Mouse (Mus musculus): Measurements from ENCODE around the gene Cit.

The Cit gene

DNA sequence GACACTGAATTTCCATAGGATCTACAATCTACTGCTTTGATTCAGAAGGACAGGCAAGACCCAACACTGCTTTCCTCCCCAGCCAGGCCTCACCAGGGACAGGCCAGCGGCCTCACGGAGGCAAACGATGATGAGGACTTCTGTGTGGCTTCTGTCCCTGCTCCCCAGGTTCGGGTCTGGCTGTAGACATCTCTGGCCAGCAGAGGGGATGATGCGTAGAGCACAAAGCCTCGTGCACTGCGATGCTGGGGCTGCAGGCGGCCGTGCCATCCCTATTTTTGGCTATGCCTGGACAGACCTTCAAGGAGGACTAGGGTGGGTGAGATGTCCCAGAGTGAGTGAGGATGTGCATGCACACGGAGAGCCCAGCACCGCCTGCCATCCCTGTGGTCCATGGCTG lies 169.2 kb downstream of the Cit start:
- DNase-seq = no peak

DNA sequence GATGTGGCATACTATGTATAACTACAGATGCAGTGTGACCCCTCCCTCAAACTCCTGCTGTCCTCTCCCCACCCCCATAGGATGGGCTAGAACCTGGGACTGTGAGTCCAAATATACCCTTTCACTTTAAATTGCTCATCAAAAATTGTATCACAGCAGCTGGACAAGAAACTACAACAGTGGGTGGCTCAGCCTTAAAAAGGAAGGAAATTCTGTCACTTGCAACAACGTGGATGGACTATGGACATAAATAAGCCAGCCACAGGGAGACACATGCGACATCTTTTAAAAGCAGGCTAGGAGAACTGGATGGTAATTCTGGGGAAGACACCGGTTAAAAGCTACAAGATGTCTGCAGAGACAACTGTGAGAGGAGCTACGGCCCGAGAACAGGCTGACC lies 171.5 kb downstream of the Cit start:
- no peak for DNase-seq

DNA sequence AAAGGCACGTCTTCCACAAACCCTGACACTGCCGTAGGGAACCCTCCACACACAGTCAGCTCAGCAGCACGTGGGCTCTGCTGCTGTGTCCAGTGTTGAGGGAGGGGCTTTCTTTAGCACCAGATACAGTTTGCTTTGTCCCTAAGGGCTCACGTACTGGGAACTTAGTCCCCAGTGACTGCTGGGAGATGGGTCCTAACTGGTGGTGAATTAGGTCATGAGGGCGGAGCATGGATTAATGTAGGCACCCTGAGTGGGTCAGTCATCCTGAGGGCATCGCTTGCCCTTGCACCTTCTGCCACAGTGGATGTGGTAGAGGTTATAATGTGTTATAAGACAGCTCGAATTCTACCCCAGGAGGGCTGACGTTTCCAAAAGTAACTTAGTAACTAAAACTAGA lies 172.3 kb downstream of the Cit start:
- DNase-seq = no peak

DNA sequence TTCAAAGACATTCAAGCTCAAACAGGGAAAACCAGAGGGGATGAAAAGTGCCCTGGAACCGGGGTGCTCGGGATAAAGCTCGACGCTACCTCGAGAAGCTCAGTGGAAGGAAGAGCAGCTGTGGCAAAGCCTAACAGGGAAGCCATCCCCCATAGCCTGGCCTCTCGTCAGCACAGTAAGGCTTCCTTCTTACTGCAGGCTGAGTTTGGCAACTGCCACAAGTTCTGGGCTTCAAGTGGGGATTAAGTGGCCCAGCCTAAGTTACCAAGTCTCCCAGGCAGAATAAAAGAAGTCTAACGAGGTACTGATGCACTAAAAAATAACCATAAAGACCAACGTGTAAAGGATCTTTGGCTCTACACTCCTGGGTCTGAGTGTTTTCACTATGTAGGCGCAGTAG lies 173.1 kb downstream of the Cit start:
- DNase-seq = no peak

DNA sequence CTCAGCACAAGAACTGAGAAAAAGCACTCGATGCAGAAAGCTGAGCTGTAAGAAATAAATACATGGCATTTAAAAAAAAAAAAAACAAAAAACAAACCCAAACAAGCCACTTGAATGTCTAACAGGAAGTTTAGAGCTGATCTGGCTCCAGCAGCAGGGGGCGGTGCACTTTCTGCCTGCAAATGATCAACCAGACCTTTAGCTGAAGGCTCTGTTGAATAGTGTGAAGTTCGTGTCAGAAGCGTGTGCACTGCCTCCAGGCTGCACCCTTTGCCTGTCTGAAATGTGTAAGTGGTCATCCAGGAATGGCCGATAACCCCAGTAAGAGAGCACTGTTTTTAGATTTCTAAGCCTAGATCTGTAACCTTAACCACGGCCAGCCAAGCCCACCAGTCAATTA lies 173.7 kb downstream of the Cit start:
- DNase-seq = peak; percentile 79

DNA sequence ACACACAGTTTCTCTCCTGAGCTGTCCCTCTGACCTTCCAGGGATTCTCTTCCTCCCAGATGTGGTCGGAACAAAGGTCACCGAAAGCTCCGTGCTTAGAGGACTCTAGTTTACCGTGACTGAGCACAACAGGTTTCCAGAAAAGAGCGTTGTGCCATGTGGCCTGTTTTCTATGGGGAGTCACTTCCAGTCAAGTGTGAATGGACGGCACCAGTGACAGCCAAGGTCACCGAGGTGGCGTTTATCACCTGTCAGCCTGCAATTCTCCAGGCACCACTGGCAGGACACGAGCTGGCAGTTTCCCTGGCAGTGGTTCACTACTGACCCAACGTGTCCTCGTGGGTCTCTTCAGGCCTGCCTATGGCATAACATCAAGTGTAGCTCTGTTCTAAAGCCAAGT lies 174.3 kb downstream of the Cit start:
- peak; percentile 62 for DNase-seq

DNA sequence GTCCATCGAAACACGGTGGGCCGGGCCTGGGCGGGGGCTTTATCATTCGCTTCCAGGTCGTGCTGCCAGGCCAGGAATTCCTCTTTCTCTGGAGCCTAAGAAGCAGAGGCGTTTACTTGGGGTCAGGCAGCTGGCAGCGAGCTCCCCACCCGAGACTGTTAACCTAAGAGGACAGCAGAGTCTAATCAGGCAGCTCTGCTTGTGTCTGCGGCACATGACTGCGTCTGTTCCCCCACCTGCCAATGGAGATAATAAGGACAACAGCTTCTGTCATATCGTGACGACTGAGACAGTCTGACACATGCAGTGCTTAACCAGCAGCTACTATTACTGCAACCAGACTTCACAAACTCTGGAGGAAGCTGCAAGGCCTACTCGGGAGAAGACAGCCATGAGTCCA lies 176.5 kb downstream of the Cit start:
- DNase-seq = no peak

DNA sequence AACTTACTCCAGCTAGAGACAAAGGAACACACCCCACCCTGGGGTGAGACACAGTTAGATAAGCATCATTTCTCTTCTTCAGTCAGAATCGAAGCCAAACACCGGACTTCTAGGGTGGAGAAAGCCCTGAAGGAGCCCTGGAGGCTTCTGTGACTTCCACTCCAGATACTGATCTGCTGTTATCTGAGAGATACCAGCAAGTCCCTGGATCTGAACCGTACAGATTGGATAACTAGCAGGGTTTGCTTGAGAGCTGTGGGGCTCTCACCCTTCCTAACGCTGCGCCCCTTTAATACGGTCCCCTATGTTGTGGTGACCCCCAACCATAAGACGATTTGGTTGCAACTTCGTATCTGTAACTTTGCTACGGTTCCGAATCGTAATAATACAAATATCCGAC lies 177.1 kb downstream of the Cit start:
- no peak for DNase-seq

DNA sequence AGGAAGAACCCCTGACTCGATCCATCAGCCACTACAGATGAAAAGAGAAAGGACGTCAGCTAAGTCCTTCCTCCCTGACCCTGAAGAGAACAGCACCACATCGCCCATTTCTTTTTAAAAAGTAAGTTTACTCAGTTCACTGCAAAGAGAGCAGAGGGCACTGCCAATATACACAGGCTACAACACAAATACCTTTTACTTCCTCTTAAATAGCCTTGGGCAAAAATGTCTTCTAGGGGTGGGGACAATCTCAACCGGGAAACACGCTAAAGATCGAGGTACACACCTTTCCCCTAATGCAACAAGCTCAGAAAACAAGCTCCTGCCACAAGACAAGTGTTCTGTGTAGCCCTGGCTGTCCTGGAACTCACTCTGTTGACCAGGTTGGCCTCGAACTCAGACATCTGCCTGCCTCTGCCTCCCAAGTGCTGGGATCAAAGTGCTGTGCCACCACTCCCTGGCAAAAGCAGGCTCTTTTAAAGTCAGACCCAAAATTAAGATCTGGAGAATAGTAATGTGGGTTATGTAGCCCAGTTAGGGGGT lies 177.7 kb downstream of the Cit start:
- DNase-seq = no peak

DNA sequence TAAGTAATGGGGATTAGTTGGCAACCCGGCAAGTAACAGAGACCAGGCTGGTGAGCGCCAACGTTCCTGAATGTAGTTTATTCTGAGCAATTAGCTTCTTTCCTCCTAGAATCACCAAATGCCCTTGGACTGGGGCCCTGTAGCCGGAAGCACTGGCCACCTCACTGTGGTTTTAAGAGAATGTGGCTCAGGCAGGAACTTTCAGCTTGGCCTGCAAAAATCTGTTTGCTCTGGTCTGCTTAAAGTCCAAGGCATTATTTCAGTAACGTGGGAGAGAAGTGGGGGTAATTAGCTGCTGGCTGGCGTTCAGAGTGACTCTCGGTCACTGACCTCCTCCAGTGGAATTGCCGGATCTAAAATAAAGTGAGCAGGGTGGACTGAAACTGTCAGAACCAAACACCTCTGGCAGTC lies 178.2 kb downstream of the Cit start:
- DNase-seq = peak; percentile 65

DNA sequence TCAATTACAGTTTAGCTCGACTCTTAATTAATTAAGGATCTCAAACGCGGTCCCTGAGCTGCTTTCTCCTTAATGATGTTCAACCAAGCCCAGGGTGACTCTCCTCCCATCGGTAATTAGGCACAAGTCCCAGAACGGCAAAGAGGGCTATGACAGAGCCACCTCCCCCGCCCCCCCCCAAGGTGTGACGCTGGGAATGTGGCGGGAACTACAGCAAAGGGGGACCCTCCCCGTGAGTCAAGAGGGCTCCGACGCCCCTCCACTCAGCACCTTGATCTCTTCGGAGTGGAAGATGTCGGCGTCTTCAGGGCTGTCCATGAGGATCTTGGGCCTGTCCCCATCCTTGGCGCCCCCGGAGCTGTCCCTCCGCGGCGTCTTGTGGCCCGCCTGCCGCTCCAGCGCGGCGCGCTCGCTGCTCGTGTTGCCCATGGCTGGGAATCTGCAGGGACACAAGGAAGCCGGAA lies 178.8 kb downstream of the Cit start:
- peak; percentile 48 for DNase-seq

DNA sequence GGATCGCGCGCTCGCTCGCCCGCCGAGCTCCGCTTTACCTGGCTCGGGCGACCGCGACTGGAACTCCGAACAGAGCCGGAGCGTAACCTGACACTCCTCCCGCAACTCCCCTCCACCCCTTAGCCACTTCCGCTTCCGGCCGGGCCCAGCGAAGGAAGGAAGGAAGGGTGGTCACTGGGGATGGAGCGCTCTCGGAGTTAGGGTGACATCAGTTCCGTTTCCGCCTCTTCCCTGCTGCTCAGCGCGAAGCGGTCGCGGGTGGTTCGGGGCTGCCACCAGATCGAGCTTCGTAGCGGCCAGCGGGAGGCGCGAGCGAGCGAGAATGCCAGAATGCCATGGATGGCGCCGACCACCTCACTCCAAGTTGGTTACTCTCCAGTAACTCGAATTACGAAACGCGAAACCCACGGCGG lies 179.3 kb downstream of the Cit start, which contains the start of gene Prkab1:
Prkab1 (minus strand) TSS at position 182 of the 413 bp plus-strand sequence.
- peak; percentile 90 for DNase-seq

DNA sequence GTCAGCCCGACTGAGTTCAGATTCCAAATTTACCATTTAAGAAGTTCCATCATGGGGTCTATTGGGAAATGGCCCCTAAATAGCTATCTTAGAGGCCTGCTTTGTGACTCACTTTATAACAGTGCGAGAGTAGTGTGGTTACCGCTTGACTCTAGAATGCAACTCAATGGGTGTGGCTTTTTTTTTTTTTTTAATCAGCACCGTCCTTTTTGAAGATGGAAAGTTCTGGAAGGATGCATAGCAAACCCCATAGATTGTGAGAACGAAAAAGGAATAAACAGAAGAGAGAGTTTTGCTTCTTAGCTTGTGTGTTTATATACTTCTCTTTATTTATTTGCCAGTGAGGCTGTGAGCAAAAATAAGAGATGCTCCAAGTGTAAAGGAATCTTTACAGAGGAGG lies 181.0 kb downstream of the Cit start:
- DNase-seq = no peak

DNA sequence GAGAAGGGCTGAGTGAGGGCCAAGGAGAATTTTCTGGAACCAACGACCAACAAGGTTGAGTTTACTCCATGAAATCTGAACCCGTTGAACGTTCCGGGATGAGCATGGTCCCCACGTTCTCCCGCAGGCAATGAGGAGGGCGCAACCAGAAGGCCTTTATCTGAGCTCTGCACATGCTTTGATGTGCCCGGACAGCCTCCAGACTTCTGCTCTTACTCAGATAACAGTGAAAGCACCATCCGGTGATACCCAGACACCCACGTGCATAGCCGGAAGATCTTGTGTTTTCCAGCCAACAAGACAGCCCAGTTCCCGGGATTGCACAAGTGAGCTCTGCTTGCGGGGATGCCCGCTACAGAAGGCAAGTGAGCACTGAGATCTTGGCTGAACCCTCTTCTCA lies 181.5 kb downstream of the Cit start:
- DNase-seq = no peak

DNA sequence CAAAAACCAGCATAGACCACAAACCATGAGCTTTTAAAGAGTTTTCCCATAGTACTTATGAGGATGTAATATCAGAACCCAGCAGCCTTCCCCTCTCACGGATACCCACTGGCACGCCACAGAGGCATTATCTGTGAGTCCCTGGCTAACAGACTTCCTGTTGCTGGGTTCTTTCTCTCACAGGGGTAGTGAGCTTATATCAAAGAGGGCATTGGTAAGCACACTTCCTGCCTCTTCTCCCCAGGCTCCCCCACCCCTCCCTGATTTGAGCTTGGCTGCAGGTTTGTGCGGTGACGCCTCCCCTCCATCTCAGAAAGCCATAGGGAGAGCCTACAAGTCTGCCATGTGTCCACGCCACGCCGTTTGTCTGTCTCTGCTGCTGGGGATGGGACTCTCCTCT lies 184.0 kb downstream of the Cit start:
- no peak for DNase-seq

DNA sequence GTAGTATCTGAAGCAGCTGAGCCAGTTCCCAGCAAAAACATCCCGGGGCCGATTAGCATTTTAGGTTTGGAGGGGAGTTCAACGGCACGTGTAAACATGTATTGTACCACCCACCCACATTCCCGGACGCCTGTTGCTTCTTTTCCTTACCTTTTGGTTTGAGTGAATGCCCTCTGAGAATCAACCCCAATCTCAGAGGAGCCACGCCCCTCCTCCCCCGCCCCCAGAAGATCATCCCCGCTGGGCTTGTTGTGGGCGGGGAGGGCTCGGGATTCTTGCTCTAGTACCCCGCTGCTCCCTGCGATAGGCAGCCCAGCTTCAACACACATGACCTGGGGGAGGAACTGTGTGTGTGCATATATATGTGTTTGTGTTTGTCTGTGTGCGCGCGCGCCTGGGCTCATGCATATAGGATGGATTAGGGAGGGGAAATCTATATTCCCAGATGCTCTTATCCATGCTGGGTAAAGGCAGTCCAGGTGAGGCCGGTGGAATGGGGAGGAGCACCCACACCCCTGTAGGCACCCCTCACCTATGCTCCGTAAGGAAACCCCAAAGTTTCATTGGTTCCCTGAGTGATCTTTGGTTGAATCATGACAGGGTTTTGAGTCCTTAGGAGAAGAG lies 185.6 kb downstream of the Cit start:
- no peak for DNase-seq

DNA sequence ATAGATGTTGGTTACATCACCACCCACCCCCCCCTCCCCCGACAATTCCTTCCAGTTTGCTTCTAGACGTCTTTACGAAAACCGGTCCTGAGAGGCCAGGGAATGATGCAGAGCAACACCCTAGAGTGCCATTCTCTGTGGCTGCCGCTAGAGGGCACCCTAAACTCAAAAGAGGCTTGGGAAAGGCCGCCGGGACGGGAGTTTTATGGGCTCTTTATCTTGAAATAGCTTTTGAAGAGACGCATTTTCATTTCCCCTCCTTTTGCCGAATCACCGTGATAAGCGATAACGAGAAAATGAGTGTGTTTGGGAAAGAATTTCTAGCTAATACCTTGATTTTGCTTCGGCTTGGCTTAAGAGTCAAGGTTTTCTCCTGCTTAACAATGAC lies 186.1 kb downstream of the Cit start:
- DNase-seq = peak; percentile 59

DNA sequence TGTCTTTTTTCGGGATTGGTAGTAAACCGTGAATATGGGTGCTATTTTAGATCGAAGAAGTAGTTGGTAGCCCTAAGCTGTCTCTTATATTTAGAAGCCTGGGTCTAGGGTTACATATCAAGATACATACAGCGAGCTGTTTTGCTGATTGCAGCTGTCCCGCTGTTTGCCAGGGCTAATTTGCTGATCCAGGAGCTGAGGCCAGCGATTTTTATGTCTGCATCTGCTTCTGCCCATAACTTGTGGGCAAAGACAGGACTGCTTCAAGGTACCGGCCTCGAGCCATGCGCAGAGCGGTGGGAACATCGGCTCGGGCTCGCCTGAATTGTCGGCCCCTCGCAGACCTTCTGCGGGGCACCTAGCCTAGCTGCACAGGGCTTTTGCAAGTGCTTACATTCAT lies 191.4 kb downstream of the Cit start:
- DNase-seq = no peak

DNA sequence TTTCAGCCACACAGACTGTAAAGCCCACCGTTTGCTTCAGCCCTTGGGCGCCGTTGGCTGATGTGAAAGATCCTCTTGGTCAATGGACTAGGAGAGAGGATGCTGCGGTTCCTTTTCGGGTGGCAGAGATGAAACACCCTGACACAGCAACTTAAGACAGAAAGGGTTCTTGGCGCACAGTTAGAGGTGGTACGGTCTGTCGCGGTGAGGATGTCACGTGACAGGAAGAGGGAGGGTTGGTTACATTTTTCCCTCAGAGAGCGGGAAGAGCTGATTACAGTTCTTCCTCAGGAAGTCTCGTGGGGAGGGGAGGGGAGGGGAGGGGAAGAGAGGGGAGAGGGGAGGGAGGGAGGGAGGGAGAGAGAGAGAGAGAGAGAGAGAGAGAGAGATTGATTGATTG lies 192.7 kb downstream of the Cit start:
- DNase-seq = no peak

DNA sequence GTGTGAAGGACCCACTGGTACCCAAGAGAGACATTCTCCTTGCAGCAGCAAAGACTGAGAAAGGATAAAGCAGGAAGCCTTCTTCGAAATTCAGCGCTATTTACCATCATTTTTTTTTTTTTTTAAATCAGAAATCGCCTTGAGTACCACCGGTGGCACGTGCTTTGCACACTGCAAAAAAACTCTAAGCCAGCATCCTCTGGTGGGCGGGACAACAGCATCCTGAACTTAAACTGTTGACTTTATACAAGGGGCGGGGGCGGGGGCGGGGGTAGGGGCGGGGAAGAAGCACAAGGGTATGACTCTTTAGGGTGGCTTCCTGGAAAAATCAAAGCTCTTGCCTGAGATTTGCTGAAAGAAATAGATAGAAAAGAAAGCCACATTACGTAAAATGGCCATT lies 194.6 kb downstream of the Cit start:
- DNase-seq = no peak

DNA sequence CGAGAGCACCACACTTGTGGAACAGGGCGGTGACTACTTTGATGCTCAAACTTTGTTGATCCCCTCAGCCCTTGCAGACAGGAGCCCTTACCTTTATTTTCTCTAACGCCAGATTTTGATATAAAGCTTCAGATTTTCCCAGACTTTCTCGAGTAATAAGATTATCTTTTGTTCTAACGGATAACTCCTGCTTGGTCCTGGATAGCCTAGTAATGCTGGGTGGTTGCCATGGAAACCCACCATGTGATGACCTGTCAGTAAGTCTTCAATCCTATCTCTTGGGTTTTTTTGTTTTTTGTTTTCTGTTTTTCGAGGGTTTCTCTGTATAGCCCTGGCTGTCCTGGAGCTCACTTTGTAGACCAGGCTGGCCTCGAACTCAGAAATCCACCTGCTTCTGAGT lies 197.2 kb downstream of the Cit start:
- no peak for DNase-seq

DNA sequence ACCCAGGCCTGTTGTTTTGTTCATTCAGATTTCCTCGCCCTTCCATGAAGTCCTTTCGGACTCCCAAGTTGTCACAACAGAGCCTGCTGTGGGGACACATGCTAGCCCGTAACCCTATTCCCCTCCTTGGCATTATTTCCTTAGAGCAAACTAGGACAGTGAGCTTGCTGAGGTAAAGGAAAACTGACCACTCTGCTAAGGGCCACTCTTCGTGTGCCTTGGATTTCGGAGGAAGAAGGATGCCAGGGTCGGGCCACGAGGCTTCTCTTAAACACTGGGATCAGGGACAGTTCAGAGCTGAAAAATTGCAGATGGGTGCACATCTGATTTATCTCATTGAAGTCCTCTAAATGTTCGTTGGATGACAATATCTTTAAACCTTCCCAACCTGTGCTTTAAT lies 200.5 kb downstream of the Cit start:
- DNase-seq = no peak

DNA sequence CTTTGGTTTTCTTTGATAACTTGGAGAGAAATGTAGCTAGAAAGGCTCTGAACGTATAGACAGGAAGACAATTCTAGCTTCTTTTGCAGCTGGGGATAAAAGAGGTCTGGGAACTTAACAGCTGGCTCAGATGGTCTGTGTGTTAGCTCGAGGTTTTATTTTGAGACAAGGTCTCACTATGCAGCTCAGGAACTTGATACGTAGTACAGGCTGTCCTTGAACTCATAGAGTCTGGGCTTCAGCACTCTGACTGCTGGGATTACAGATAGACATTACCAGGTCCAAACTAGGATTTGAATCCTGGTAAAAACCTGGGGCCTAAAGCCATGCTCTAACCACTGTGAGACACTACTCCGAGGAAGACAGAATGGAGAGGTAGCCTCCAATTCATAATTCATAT lies 201.2 kb downstream of the Cit start:
- DNase-seq = no peak

DNA sequence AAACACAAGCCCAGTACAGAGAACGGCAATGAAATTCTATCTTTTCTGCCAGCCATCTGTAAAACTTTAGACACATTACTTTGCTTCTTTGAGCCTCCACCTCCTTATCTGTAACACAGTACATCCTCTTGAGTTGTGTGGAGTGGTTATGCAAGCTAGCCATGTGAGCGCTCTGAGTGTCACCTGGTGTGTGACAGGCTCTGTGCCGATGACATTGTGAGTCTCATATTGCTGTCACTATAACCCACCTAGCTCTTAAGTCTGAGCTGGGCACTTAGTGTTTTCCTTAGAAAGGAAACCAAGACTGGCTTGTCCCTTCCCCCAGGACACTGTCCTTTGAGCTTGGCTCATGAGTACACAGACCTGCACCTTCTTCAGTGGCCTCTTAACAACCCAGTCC lies 203.2 kb downstream of the Cit start:
- no peak for DNase-seq

DNA sequence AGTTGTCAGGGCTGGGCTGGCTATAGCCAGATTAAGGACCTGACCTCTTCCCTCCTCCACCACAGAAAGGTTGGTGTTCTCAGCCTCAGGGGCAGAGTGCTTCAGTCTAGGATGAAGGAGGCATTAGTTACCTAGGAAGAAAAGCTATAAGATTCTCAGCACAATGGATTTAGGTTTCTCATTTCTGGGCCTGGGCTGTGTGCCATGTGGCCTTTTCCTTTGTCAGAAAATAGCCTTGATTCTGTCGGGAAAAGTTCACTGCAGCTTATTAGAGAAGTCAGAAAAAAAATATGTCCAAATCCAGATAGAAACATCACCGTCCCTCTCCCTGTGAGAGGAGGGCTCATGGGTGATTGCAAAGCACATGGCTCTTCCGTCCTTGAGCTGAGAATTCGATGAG lies 204.7 kb downstream of the Cit start:
- no peak for DNase-seq

Data from kidney, adult 18-20 months (tissue).